Mouse (Mus musculus) CH12.LX (cell line): ENCODE measurements around the gene Map3k13.

Experiments used
- CTCF ChIP-seq, 2 experiments: IDR thresholded peaks in 1 of 2; conservative IDR thresholded peaks in 1 of 2; 2 replicates each; pipeline ENCODE4 v1.5.1; 2011 to 2012; ENCODE audit warnings: low read depth in 2 of 2, low read length in 2 of 2, improper control_type of control experiment in 1 of 2, inconsistent platforms in 1 of 2, mild to moderate bottlenecking in 1 of 2, moderate library complexity in 1 of 2
- ELF1 ChIP-seq: IDR thresholded peaks from 2 replicates; pipeline ENCODE4 v1.6.1; 2014; ENCODE audit warnings: low read depth, mild to moderate bottlenecking, inconsistent platforms, low read length, improper control_type of control experiment
- MAFK ChIP-seq: IDR thresholded peaks from 2 replicates; pipeline ENCODE4 v1.6.1; 2011; ENCODE audit warnings: low read length, improper control_type of control experiment; ENCODE audit not compliant: insufficient replicate concordance
- MAX ChIP-seq: IDR thresholded peaks from 2 replicates; pipeline ENCODE4 v1.6.1; 2011; ENCODE audit warnings: low read length, improper control_type of control experiment
- MAZ ChIP-seq: IDR thresholded peaks from 2 replicates; pipeline ENCODE4 v1.6.1; 2012; ENCODE audit warnings: low read depth, mild to moderate bottlenecking, inconsistent platforms, low read length, improper control_type of control experiment, moderate library complexity
- MYC ChIP-seq: IDR thresholded peaks from 2 replicates; pipeline ENCODE4 v1.6.1; 2011; ENCODE audit warnings: low read depth, mild to moderate bottlenecking, improper control_type of control experiment, low read length
- PAX5 ChIP-seq: IDR thresholded peaks from 2 replicates; pipeline ENCODE4 v1.6.1; 2012; ENCODE audit warnings: low read length, inconsistent platforms, mixed read lengths
- POLR2A ChIP-seq: IDR thresholded peaks from 2 replicates; pipeline ENCODE4 v1.6.1; 2011; ENCODE audit warnings: low read depth, mild to moderate bottlenecking, improper control_type of control experiment, low read length
- POLR2AphosphoS2 ChIP-seq: IDR thresholded peaks from 2 replicates; pipeline ENCODE4 v1.6.1; 2011; ENCODE audit warnings: low read depth, low read length, improper control_type of control experiment
- ZC3H11A ChIP-seq: IDR thresholded peaks from 2 replicates; pipeline ENCODE4 v1.6.1; 2012; ENCODE audit warnings: low read depth, mild to moderate bottlenecking, inconsistent platforms, low read length, improper control_type of control experiment
- ZMIZ1 ChIP-seq: IDR thresholded peaks from 2 replicates; pipeline ENCODE4 v1.6.1; 2012; ENCODE audit warnings: low read depth, mild to moderate bottlenecking, inconsistent platforms, low read length, improper control_type of control experiment
- ZNF384 ChIP-seq: IDR thresholded peaks from 2 replicates; pipeline ENCODE4 v1.6.1; 2012; ENCODE audit warnings: low read depth, low read length, improper control_type of control experiment, inconsistent platforms

DNA sequence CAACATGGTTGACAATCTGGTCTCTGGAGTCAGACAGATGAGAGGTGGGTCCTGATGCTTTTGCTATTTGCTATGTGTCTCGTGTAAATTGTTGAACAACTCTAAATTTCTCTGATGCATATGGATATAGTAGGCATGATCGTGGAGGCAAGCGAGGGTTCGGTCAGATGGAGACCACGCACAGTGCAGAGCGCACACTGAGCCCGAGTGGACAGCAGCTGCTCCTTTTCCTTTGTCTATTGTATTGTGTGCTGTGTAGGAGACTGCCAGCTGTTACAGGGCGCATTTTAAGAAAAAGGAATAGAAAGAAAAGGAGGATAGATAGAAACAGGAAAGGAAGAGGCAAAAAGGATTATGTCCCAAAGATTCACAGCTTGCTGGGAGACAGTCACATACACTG lies 64.7 kb downstream of the Map3k13 start:
- TF ChIP-seq CTCF (conservative IDR thresholded peaks at IDR 0.05 in 1 of 2, IDR thresholded peaks at IDR 0.05 in 1 of 2; ENCODE audit: low read depth in 2 of 2, low read length in 2 of 2) (no peak), POLR2A (no peak), MAX (no peak), ELF1 (no peak), ZNF384 (no peak), PAX5 (no peak), MAZ (no peak), POLR2AphosphoS2 (no peak), ZC3H11A (no peak), MYC (no peak), MAFK (no peak), ZMIZ1 (no peak)
